Mouse (Mus musculus) kidney, postnatal 10 days (tissue): ENCODE results near the gene Rbm4.
"Not testable (repeated sequence)": the region's sequence is repeated elsewhere in the genome, so short reads cannot be mapped to it uniquely, and the experiment has no call there.

Experiments used
- DNase-seq: peaks from one replicate; pipeline ENCODE4 v3.0.0; 2021; ENCODE audit warnings: mixed read lengths

The Rbm4 gene

GRCm38 (mm10) chr19:4795929-4796328 lies 2.2 kb upstream of the Rbm4 start:
- DNase-seq = no peak

- DNase-seq = no peak
Observed at GRCm38 (mm10) chr19:4793281-4793830, 345 bp downstream of the Rbm4 start.

GRCm38 (mm10) chr19:4786313-4786712 lies 7.4 kb downstream of the Rbm4 start:
- no peak for DNase-seq

GRCm38 (mm10) chr19:4785206-4785605 lies 8.5 kb downstream of the Rbm4 start:
- DNase-seq = no peak

- DNase-seq = no peak
Observed at GRCm38 (mm10) chr19:4782891-4783290, 10.8 kb downstream of the Rbm4 start.

GRCm38 (mm10) chr19:4772785-4773184 lies 20.9 kb downstream of the Rbm4 start:
- DNase-seq = no peak

- no peak for DNase-seq
Observed at GRCm38 (mm10) chr19:4767507-4768148, 26.1 kb downstream of the Rbm4 start.

- peak; percentile 31 for DNase-seq
Observed at GRCm38 (mm10) chr19:4762876-4763275, 30.8 kb downstream of the Rbm4 start.

- not testable (repeated sequence) for DNase-seq
Observed at GRCm38 (mm10) chr19:4760544-4760943, 33.2 kb downstream of the Rbm4 start.

- DNase-seq = peak; percentile 30
Observed at GRCm38 (mm10) chr19:4756921-4757320, 36.8 kb downstream of the Rbm4 start.

GRCm38 (mm10) chr19:4756193-4756911 lies 37.3 kb downstream of the Rbm4 start, which contains the start of gene Rbm4b:
Rbm4b (plus strand) TSS chr19:4756497.
- DNase-seq = peak; percentile 98

- DNase-seq = peak; percentile 94
Observed at GRCm38 (mm10) chr19:4755565-4756192, 38.0 kb downstream of the Rbm4 start.

- no peak for DNase-seq
Observed at GRCm38 (mm10) chr19:4749975-4750374, 43.7 kb downstream of the Rbm4 start.

- no peak for DNase-seq
Observed at GRCm38 (mm10) chr19:4748493-4748892, 45.2 kb downstream of the Rbm4 start.

GRCm38 (mm10) chr19:4747631-4748312 lies 45.9 kb downstream of the Rbm4 start:
- DNase-seq = no peak

GRCm38 (mm10) chr19:4746611-4747010 lies 47.1 kb downstream of the Rbm4 start:
- peak; percentile 46 for DNase-seq

GRCm38 (mm10) chr19:4745681-4746080 lies 48.0 kb downstream of the Rbm4 start:
- DNase-seq = no peak

- DNase-seq = peak; percentile 62
Observed at GRCm38 (mm10) chr19:4745057-4745456, 48.6 kb downstream of the Rbm4 start.

GRCm38 (mm10) chr19:4744026-4744425 lies 49.7 kb downstream of the Rbm4 start:
- no peak for DNase-seq

- DNase-seq = peak; percentile 62
Observed at GRCm38 (mm10) chr19:4743524-4743923, 50.2 kb downstream of the Rbm4 start.

GRCm38 (mm10) chr19:4742229-4742628 lies 51.5 kb downstream of the Rbm4 start:
- no peak for DNase-seq

- DNase-seq = no peak
Observed at GRCm38 (mm10) chr19:4741482-4741881, 52.2 kb downstream of the Rbm4 start.

GRCm38 (mm10) chr19:4739762-4740161 lies 53.9 kb downstream of the Rbm4 start:
- DNase-seq = no peak
